Mouse (Mus musculus): ENCODE data around the gene Cfd.

DNA sequence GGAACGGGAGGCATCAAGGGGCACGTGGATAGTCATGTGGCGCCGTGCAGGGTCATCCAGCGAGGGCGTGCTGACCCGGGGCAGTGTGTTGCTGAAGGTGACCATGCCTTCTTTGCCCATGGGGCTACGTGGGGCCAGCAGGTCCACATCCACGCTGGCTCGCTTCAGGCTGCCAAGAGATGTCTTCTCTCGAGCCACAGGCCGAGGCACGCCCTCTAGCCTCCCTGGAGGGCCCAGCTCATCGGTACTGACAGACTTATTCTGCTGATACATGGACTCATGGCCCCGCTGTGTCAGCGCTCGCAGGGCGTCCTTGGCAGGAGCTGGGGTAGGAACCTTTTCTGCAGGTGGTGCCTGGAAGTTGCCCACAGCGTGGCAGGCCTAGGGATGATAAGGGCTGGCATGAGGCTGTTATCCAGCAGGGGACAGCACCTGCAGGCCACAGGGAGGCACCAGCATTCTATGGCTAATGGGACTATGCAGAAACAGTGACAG, 24.8 kb upstream of the Cfd start:
- TF ChIP-seq POLR2A (IDR thresholded peaks at IDR 0.05; ENCODE audit: insufficient read depth, low read length) (no peak), EP300 (IDR thresholded peaks at IDR 0.05; ENCODE audit: insufficient read depth, low read depth, low read length) (no peak), CTCF (IDR thresholded peaks at IDR 0.05; ENCODE audit: low read depth, low read length) (peak; percentile 30)
